Mouse (Mus musculus) small intestine, adult 2 months (tissue): ENCODE data around the gene Med26. TPM values are rescaled to one million over a fixed set of nuclear protein-coding genes. Genes with fewer than 3 reads are reported as not detected.

Source experiments
- H3K27ac ChIP-seq: fragments of 200-500 bp; 2 replicates; pipeline ENCODE4 v1.5.1; 2012; ENCODE audit warnings: low read depth, low read length, control low read depth, inconsistent platforms; ENCODE audit not compliant: insufficient read depth
- H3K27me3 ChIP-seq: fragments of 200-500 bp; 2 replicates; pipeline ENCODE4 v1.6.1; 2012; ENCODE audit warnings: mild to moderate bottlenecking, moderate library complexity, low read length, inconsistent platforms; ENCODE audit not compliant: control insufficient read depth, insufficient read depth
- H3K36me3 ChIP-seq: fragments of 200-500 bp; 2 replicates; pipeline ENCODE4 v1.6.1; 2012; ENCODE audit warnings: mild to moderate bottlenecking, low read length, control low read depth, inconsistent platforms; ENCODE audit not compliant: control insufficient read depth, insufficient read depth
- H3K4me1 ChIP-seq: fragments of 200-500 bp; 2 replicates; pipeline ENCODE4 v1.6.1; 2012; ENCODE audit warnings: low read length, inconsistent platforms, mixed read lengths; ENCODE audit not compliant: control insufficient read depth, insufficient read depth, insufficient read length
- H3K4me3 ChIP-seq: fragments of 200-500 bp; 2 replicates; pipeline ENCODE4 v1.5.1; 2012; ENCODE audit warnings: low read depth, mild to moderate bottlenecking, control low read depth, inconsistent platforms, low read length, moderate library complexity
- CTCF ChIP-seq: fragments of 200-500 bp; IDR thresholded peaks from 2 replicates; pipeline ENCODE4 v1.5.1; 2012; ENCODE audit warnings: low read depth, mild to moderate bottlenecking, control low read depth, inconsistent platforms, low read length, moderate library complexity, mixed read lengths; ENCODE audit not compliant: insufficient replicate concordance, insufficient read length; ENCODE audit errors: extremely low read depth
- POLR2A ChIP-seq: fragments of 200-500 bp; IDR thresholded peaks from 2 replicates; pipeline ENCODE4 v1.6.1; 2012; ENCODE audit warnings: low read depth, mild to moderate bottlenecking, control low read depth, inconsistent platforms, low read length, moderate library complexity
- WGBS: fragments of 180-500 bp; shearing (Covaris S2); methylation state at CpG from one replicate; pipeline ENCODE4 v1.1.7; 2018; 5-methylcytosine and 5-hydroxymethylcytosine counted together
- polyA plus RNA-seq: library from polyadenylated mRNA; depleted of rRNA; stranded (reverse); fragments of >200 nt; gene quantifications from 2 replicates; pipeline ENCODE4 v1.2.3, GENCODE M21; 2012; rRNA removed

Med26 gene
- polyA plus RNA-seq, 1 experiment: 15.1 TPM

DNA sequence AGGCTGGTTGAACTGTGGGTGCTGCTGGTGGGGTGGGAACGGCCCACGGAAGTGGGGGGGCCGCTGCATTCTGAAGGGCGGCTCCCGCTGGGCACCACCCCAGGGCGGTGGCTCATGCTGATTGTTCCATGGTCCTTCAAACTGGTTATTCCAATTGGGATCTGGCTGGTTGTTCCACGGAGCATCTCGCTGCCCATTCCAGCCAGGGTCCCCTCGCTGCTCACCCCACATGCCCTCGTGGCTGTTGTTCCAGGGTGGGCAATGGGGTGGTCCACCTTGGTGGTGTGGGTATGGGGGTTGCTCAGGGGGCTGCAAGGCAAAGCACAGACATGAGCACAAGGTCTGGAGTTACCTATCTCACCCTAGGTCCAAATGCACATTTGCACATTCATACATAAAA lies 83.9 kb downstream of the Med26 start:
- Histone ChIP-seq H3K27me3 (no peaks in the 10 kb centered on the region), H3K36me3 (peaks cover 87% of the 10 kb centered on the region), H3K4me3 (no peak overlapping the region), H3K4me1 (peaks cover 5% of the 10 kb centered on the region), H3K27ac (no peak overlapping the region)
- TF ChIP-seq POLR2A (no peak), CTCF (no peak)
- WGBS: 90% methylated on average over 10 of the region's 10 CpGs

GRCm38 (mm10) chr8:72459881-72460533 lies 88.1 kb downstream of the Med26 start:
- WGBS: 85% methylated on average over 4 of the region's 4 CpGs
- no peak for TF ChIP-seq POLR2A
- Histone ChIP-seq H3K4me1 (no peaks in the 10 kb centered on the region; the same call in 1 of the 2 replicates), H3K27ac (no peak overlapping the region), H3K36me3 (peaks cover 54% of the 10 kb centered on the region), H3K4me3 (no peak overlapping the region), H3K27me3 (no peaks in the 10 kb centered on the region)

DNA sequence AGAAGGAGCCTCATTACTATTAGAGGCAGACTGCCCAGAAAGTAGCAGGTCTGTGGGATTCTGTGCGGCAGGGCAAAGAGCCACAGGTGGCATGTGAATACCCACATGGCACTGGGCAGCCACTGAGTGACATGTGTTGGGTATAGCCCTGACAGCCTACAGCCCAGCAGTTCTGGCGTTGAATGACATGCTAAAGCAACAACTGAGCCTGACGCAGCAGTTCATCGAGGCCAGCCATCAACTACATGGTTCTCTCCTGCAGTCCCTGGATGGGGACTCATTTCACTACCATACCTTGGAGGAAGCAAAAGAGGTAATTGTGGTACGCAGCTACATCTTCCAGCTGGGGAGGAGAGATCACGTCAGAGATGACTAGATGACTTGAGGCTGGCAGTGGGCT lies 89.6 kb downstream of the Med26 start:
- Histone ChIP-seq H3K36me3 (peaks cover 43% of the 10 kb centered on the region), H3K27ac (no peak overlapping the region), H3K4me3 (no peak overlapping the region), H3K27me3 (no peaks in the 10 kb centered on the region), H3K4me1 (no peaks in the 10 kb centered on the region; the same call in 1 of the 2 replicates)
- 89% methylated on average over 6 of the region's 6 CpGs for WGBS
- no peak for TF ChIP-seq CTCF
- TF ChIP-seq POLR2A: no peak

DNA sequence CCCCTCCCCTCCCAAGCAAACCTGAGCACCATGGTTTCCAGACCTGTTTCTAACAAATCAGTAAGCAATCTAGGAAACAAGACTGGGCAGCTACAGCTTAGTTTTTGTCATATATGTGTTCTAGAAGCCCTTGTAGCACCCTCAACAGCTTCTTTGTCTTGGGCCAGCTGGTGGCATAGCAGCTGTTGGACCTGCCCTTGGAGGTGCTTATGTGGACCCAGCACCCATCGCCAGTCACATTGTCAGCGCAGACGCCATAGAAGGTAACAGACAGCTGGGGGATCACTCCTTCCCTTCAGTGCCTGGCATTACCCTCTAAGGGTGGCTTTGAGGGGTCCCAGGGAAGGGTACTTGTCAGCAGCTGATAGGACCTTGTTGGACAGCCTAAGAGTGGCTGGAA lies 90.3 kb downstream of the Med26 start:
- no peak overlapping the region for H3K27ac ChIP-seq
- no peak overlapping the region for H3K4me3 ChIP-seq
- no peaks in the 10 kb centered on the region; the same call in 1 of the 2 replicates for H3K4me1 ChIP-seq
- no peaks in the 10 kb centered on the region for H3K27me3 ChIP-seq
- peaks cover 36% of the 10 kb centered on the region for H3K36me3 ChIP-seq
- no peak for TF ChIP-seq POLR2A
- no peak for TF ChIP-seq CTCF
- WGBS: 90% methylated on average over 3 of the region's 3 CpGs

- WGBS: 85% methylated on average over 4 of the region's 4 CpGs
- peaks cover 13% of the 10 kb centered on the region; the same call in 1 of the 2 replicates for H3K36me3 ChIP-seq
- no peak for TF ChIP-seq CTCF
- no peak for TF ChIP-seq POLR2A
- no peak overlapping the region for H3K27ac ChIP-seq
- no peak overlapping the region for H3K4me3 ChIP-seq
- no peaks in the 10 kb centered on the region for H3K4me1 ChIP-seq
- no peaks in the 10 kb centered on the region for H3K27me3 ChIP-seq
Observed at GRCm38 (mm10) chr8:72455317-72455716, 92.8 kb downstream of the Med26 start.

- Histone ChIP-seq H3K27ac (no peak overlapping the region), H3K4me3 (no peak overlapping the region), H3K36me3 (peaks cover 5% of the 10 kb centered on the region; the same call in 1 of the 2 replicates), H3K4me1 (no peaks in the 10 kb centered on the region), H3K27me3 (no peaks in the 10 kb centered on the region)
- TF ChIP-seq POLR2A (no peak), CTCF (no peak)
- WGBS: 95% methylated on average over 2 of the region's 2 CpGs
Observed at GRCm38 (mm10) chr8:72453904-72454303, 94.2 kb downstream of the Med26 start.

DNA sequence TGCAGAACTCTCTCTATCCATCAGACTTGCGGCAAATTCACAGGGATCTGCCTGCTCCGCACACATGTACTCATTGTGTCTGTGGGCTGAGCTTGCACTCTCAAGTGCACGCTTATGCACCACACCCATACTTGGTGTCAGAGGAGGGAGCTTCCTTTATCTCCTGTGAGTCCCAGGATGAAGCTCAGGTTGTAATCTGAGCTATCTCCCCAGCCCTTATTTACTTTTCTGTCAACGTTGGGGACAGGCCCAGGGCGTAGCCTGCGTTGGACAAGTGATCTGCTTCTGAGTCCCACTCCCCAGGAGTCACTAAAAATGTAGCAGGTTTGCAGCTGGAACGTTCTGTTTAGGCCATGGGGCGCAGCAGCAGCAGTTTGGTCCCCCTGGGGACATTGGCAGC lies 96.6 kb downstream of the Med26 start:
- TF ChIP-seq POLR2A: no peak
- TF ChIP-seq CTCF: no peak
- Histone ChIP-seq H3K36me3 (0 out of 2 replicates have a peak, but pooled peaks cover 1% of the 10 kb centered on the region), H3K27me3 (no peaks in the 10 kb centered on the region), H3K4me3 (no peak overlapping the region), H3K27ac (no peak overlapping the region), H3K4me1 (no peaks in the 10 kb centered on the region)
- WGBS: 72% methylated on average over 8 of the region's 8 CpGs

- peaks cover 5% of the 10 kb centered on the region; the same call in 1 of the 2 replicates for H3K4me1 ChIP-seq
- H3K27me3 ChIP-seq: no peaks in the 10 kb centered on the region
- TF ChIP-seq POLR2A (no peak), CTCF (no peak)
- 92% methylated on average over 6 of the region's 6 CpGs for WGBS
- H3K4me3 ChIP-seq: no peak overlapping the region
- no peak overlapping the region for H3K27ac ChIP-seq
- H3K36me3 ChIP-seq: no peaks in the 10 kb centered on the region
Observed at GRCm38 (mm10) chr8:72445071-72445470, 103.0 kb downstream of the Med26 start.

Other genes with a start within 250 kb of the Med26 start
- gene Gm10282, start 243.0 kb downstream of the Med26 start, polyA plus RNA-seq: 0.41 TPM in 1 of 2 replicates, not detected in the other
- gene Klf2, start 229.2 kb downstream of the Med26 start, polyA plus RNA-seq: 21.4 and 24.7 TPM in 2 replicates
- gene Eps15l1, start 126.8 kb downstream of the Med26 start, polyA plus RNA-seq: 14.5 and 27.0 TPM in 2 replicates
- not detected in 2 replicates for gene Calr3, start 104.4 kb downstream of the Med26 start, polyA plus RNA-seq
- gene 1700030K09Rik, start 104.4 kb downstream of the Med26 start, polyA plus RNA-seq: 1.8 and 3.2 TPM in 2 replicates
- 32.8 and 43.8 TPM in 2 replicates for gene Cherp, start 73.0 kb downstream of the Med26 start, polyA plus RNA-seq
- 87.7 and 167 TPM in 2 replicates for gene Slc35e1, start 55.7 kb downstream of the Med26 start, polyA plus RNA-seq
- gene Smim7, start 22.8 kb upstream of the Med26 start, polyA plus RNA-seq: 17.7 and 29.3 TPM in 2 replicates
- gene Tmem38a, start 23.8 kb upstream of the Med26 start, polyA plus RNA-seq: 11.5 and 13.7 TPM in 2 replicates
- gene Nwd1, start 98.4 kb upstream of the Med26 start, polyA plus RNA-seq: 0.03 and 0.05 TPM in 2 replicates
- gene Sin3b, start 175.0 kb upstream of the Med26 start, polyA plus RNA-seq: 62.4 and 114 TPM in 2 replicates
- gene F2rl3, start 213.6 kb upstream of the Med26 start, polyA plus RNA-seq: 6.3 and 10.6 TPM in 2 replicates